Mouse (Mus musculus) megakaryocyte, embryonic 14.5 days (primary cell): ENCODE measurements around the gene Zfp119b.

Experiments used
- FLI1 ChIP-seq: IDR thresholded peaks from 2 replicates; pipeline ENCODE4 v1.6.1; 2012; ENCODE audit warnings: low read length, inconsistent platforms, mixed read lengths
- GATA1 ChIP-seq: IDR thresholded peaks from 3 replicates; pipeline ENCODE4 v1.6.1; 2012; ENCODE audit warnings: mixed read lengths, low read length, inconsistent platforms, borderline replicate concordance

DNA sequence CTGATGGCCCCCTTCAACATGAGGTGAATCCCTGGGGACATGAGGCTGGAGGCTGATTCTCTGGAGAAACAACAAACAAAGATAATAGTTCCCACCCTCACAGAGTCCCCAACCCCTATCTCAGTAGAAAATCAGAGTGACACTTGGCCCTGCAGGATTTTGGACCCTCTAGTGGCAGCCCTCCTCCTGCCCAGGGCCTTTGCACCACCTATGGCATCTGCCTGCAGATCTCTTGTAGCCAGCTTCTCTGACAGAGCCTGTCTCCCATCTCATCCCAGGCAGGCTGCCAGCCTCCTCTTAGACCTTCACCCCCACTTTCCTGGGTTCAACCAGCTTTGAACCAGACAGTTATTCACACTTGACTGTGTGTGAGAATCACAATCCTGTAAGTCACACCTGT, 11.5 kb upstream of the Zfp119b start:
- TF ChIP-seq GATA1, result no peak
- TF ChIP-seq FLI1, result no peak
